Comparison of ENCODE assay signal across 8 mouse cellular contexts in the genomic region with DNA sequence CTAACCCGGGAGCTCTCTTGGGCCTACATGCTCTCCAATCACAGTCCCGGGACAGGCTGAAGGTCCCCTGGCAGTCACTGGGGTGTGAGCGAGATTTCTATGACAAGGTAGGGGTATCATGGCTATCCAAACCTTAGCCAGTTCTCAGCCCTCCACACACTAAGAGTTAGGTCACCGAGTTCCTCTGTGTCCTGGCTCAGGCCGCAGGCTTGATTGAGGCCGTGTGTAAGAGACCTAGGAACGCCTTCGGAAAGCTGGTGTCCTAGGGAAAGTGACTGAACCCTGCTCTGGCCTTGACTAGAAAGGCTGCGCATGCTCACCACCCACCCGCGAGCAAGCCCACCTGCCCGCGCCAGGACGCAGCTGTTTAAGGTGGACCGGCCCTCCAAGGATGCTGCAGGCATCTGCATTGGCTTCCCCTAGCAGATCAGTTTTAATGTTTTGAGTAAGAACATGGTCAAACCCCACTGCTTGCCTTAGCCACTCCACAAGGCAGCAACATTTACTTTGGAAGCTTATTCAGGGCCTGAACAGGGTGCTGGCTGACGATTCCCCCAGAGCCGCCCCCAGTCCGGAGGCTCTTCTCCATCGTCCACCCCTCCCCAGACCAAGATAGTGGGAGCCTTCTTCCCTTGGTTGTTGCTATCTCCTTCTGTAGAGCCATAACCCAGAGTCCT. TPM values are rescaled to one million over a fixed set of nuclear protein-coding genes. Genes with fewer than 3 reads are reported as not detected.
DNase-seq lines count a peak whose midpoint lies in the region; ATAC-seq and TF ChIP-seq lines count a peak whose summit lies in the region.

No protein-coding gene starts in this region.

- peaks cover 25 to 46% of the 10 kb centered on the region in 2 experiments for H3K36me3 ChIP-seq in CH12.LX (replicated peaks in 1 of 2; ENCODE audit: control insufficient read depth in 1 of 2, insufficient read depth in 1 of 2, low read length in 1 of 2)
- H3K36me3 ChIP-seq in heart, embryonic 16.5 days (ENCODE audit: control insufficient read depth, insufficient read depth), result peaks cover 13% of the 10 kb centered on the region
- peaks cover 16% of the 10 kb centered on the region for H3K36me3 ChIP-seq in liver, postnatal 0 days (replicated peaks; ENCODE audit: insufficient read depth, low read length)
- H3K36me3 ChIP-seq in neural tube, embryonic 13.5 days, result peaks cover 27% of the 10 kb centered on the region

- in situ Hi-C loops in CH12.LX (cut with MboI; ENCODE audit: low pct_ligation_motif_present, low pct_unique_long_range_greater_than_20kb, low sequenced_read_pairs), result no loop called here

- TF ChIP-seq CTCF in CH12.LX (conservative IDR thresholded peaks at IDR 0.05 in 1 of 2, IDR thresholded peaks at IDR 0.05 in 1 of 2; ENCODE audit: low read depth in 2 of 2, low read length in 2 of 2), result no peak
- no peak for TF ChIP-seq CTCF in bone marrow, adult 2 months (IDR thresholded peaks at IDR 0.05; ENCODE audit: control insufficient read depth, insufficient read depth, low read length)
- no peak for TF ChIP-seq CTCF in embryonic fibroblast, embryonic 13.5 days (IDR thresholded peaks at IDR 0.05; ENCODE audit: borderline replicate concordance, insufficient read depth, low read length)
- TF ChIP-seq CTCF in liver, postnatal 0 days (IDR thresholded peaks at IDR 0.05; ENCODE audit: low read depth), result no peak

- peaks cover 16 to 52% of the 10 kb centered on the region in 2 experiments for H3K4me1 ChIP-seq in CH12.LX (ENCODE audit: control insufficient read depth in 1 of 2, insufficient read depth in 2 of 2)
- H3K4me1 ChIP-seq in bone marrow, adult 2 months (ENCODE audit: control insufficient read depth, insufficient read depth, low read length), result no peaks in the 10 kb centered on the region; the same call in 1 of the 2 replicates
- H3K4me1 ChIP-seq in embryonic fibroblast, embryonic 13.5 days (ENCODE audit: control insufficient read depth, insufficient read depth, low read length), result peaks cover 6% of the 10 kb centered on the region; the same call in 1 of the 2 replicates
- peaks cover 38% of the 10 kb centered on the region for H3K4me1 ChIP-seq in heart, embryonic 16.5 days (ENCODE audit: control insufficient read depth, insufficient read depth, low read length)
- peaks cover 6% of the 10 kb centered on the region for H3K4me1 ChIP-seq in liver, postnatal 0 days (ENCODE audit: insufficient read depth)
- peaks cover 46% of the 10 kb centered on the region for H3K4me1 ChIP-seq in neural tube, embryonic 13.5 days (replicated peaks)

- no peaks in the 10 kb centered on the region for H3K79me2 ChIP-seq in CH12.LX (replicated peaks; ENCODE audit: control insufficient read depth, extremely low read depth, insufficient read depth, poor library complexity, severe bottlenecking)

- TF ChIP-seq EP300 in CH12.LX (IDR thresholded peaks at IDR 0.05; ENCODE audit: low read length), result no peak; the same call in 1 of the 2 replicates
- no peak for TF ChIP-seq EP300 in liver, postnatal 0 days (IDR thresholded peaks at IDR 0.05; ENCODE audit: low read depth)

- dilution Hi-C loops in CH12.LX (cut with MboI; ENCODE audit: extremely low pct_ligation_motif_present, extremely low pct_unique_long_range_greater_than_20kb, low sequenced_read_pairs), result no loop called here

- H3K4me2 ChIP-seq in CH12.LX (ENCODE audit: insufficient read depth, low read depth, poor library complexity, severe bottlenecking), result peak overlapping the region; percentile 45
- H3K4me2 ChIP-seq in heart, embryonic 16.5 days (ENCODE audit: low read depth, low read length), result peak overlapping the region; percentile 82
- H3K4me2 ChIP-seq in liver, postnatal 0 days (ENCODE audit: low read depth, low read length), result peak overlapping the region; percentile 74
- H3K4me2 ChIP-seq in neural tube, embryonic 13.5 days, result peak overlapping the region; percentile 93

- H3K27ac ChIP-seq in CH12.LX (ENCODE audit: insufficient read depth, low read depth), result no peak overlapping the region
- no peak overlapping the region; the same call in 1 of the 2 replicates for H3K27ac ChIP-seq in bone marrow, adult 2 months (ENCODE audit: control insufficient read depth, insufficient read depth, low read depth, low read length, poor library complexity)
- H3K27ac ChIP-seq in embryonic fibroblast, embryonic 13.5 days (ENCODE audit: insufficient read depth, low read length), result peak overlapping the region; percentile 83
- peak overlapping the region; percentile 96 for H3K27ac ChIP-seq in heart, embryonic 16.5 days (ENCODE audit: low read length)
- peak overlapping the region; percentile 69 for H3K27ac ChIP-seq in liver, postnatal 0 days (ENCODE audit: low read depth)
- peak overlapping the region; percentile 96 for H3K27ac ChIP-seq in neural tube, embryonic 13.5 days (replicated peaks)

- TF ChIP-seq POLR2A in CH12.LX (IDR thresholded peaks at IDR 0.05; ENCODE audit: low read depth, low read length), result peak; percentile 37; the same call in 1 of the 2 replicates
- TF ChIP-seq POLR2A in bone marrow, adult 2 months (IDR thresholded peaks at IDR 0.05; ENCODE audit: borderline replicate concordance, control insufficient read depth, low read depth, low read length), result no peak
- TF ChIP-seq POLR2A in embryonic fibroblast, embryonic 13.5 days (IDR thresholded peaks at IDR 0.05; ENCODE audit: low read depth, low read length), result peak; percentile 45

- peak overlapping the region; percentile 61 to 79 (median 62) for H3K4me3 ChIP-seq in CH12.LX (replicated peaks in 1 of 3; ENCODE audit: low read depth in 2 of 3, low read length in 2 of 3, poor library complexity in 1 of 3)
- peak overlapping the region; percentile 66 for H3K4me3 ChIP-seq in bone marrow, adult 2 months (replicated peaks; ENCODE audit: control insufficient read depth, low read depth, low read length)
- peak overlapping the region; percentile 68 for H3K4me3 ChIP-seq in embryonic fibroblast, embryonic 13.5 days (ENCODE audit: insufficient read depth, low read length)
- peak overlapping the region; percentile 94 for H3K4me3 ChIP-seq in heart, embryonic 16.5 days (ENCODE audit: low read length)
- H3K4me3 ChIP-seq in liver, postnatal 0 days (ENCODE audit: low read depth, low read length), result peak overlapping the region; percentile 66
- peak overlapping the region; percentile 88 for H3K4me3 ChIP-seq in neural tube, embryonic 13.5 days

- peak overlapping the region; percentile 84 for H3K9ac ChIP-seq in CH12.LX (ENCODE audit: insufficient read depth, low read depth)
- H3K9ac ChIP-seq in heart, embryonic 16.5 days (ENCODE audit: low read length), result peak overlapping the region; percentile 95
- H3K9ac ChIP-seq in liver, postnatal 0 days (replicated peaks), result peak overlapping the region; percentile 72
- peak overlapping the region; percentile 90 for H3K9ac ChIP-seq in neural tube, embryonic 13.5 days

- TF ChIP-seq RAD21 in CH12.LX (IDR thresholded peaks at IDR 0.05; ENCODE audit: low read depth, low read length), result no peak

- 13% methylated on average over 19 of the region's 19 CpGs for WGBS in bone marrow, adult 2 months
- WGBS in heart, embryonic 16.5 days, result 3% methylated on average over 19 of the region's 19 CpGs
- 9% methylated on average over 19 of the region's 19 CpGs for WGBS in liver, postnatal 0 days (ENCODE audit: insufficient replicate concordance)
- 5% methylated on average over 19 of the region's 19 CpGs for WGBS in neural tube, embryonic 13.5 days

- H3K9me3 ChIP-seq in CH12.LX (replicated peaks; ENCODE audit: low read length), result no peaks in the 10 kb centered on the region
- no peaks in the 10 kb centered on the region for H3K9me3 ChIP-seq in heart, embryonic 16.5 days (replicated peaks; ENCODE audit: control insufficient read depth, low read length)
- H3K9me3 ChIP-seq in liver, postnatal 0 days (ENCODE audit: low read length), result no peaks in the 10 kb centered on the region
- no peaks in the 10 kb centered on the region for H3K9me3 ChIP-seq in neural tube, embryonic 13.5 days

- peak; percentile 63 for ATAC-seq in heart, embryonic 16.5 days (replicated peaks; ENCODE audit: extremely low read depth, insufficient read depth, low FRiP score)
- ATAC-seq in liver, postnatal 0 days, result peak; percentile 46
- peak; percentile 89 for ATAC-seq in neural tube, embryonic 13.5 days (ENCODE audit: low read depth)

- no peaks in the 10 kb centered on the region for H3K27me3 ChIP-seq in CH12.LX (replicated peaks)
- no peaks in the 10 kb centered on the region for H3K27me3 ChIP-seq in heart, embryonic 16.5 days (ENCODE audit: control insufficient read depth, insufficient read depth, low read length)
- H3K27me3 ChIP-seq in liver, postnatal 0 days (ENCODE audit: insufficient read depth, low read length), result no peaks in the 10 kb centered on the region
- no peaks in the 10 kb centered on the region for H3K27me3 ChIP-seq in neural tube, embryonic 13.5 days

- DNase-seq in CH12.LX (ENCODE audit: extremely low read depth), result no peak
- peak; percentile 84 for DNase-seq in kidney, postnatal 14 days
- no peak for DNase-seq in liver, postnatal 0 days
- peak; percentile 69 for DNase-seq in thymus, postnatal 25 days

RNA-seq across cellular contexts. Expression of a gene that starts 0.6 kb away (rescaled TPM):
- 10.3 and 12.1 TPM in 2 replicates for total RNA-seq in CH12.LX (2012; rRNA removed)
- 3.2 and 3.6 TPM in 2 replicates for total RNA-seq in CH12.LX (2014; rRNA removed)
- polyA plus RNA-seq in CH12.LX (2012; ENCODE audit: insufficient read length, low read depth), result 9.5 and 15.2 TPM in 2 replicates
- polyA plus RNA-seq in bone marrow, adult 2 months (2011; ENCODE audit: insufficient read depth, insufficient read length, low replicate concordance, missing spikeins), result 3.6 and 11.7 TPM in 2 replicates
- 28.7 and 29.5 TPM in 2 replicates for polyA plus RNA-seq in embryonic fibroblast, embryonic 13.5 days (2011; ENCODE audit: insufficient read length, low read depth, missing spikeins)
- polyA plus RNA-seq in heart, embryonic 16.5 days (2015; fragmentation: Nextera tagmentation; extraction: Ambion mirVana), result 16.3 and 22.7 TPM in 2 replicates
- polyA plus RNA-seq in liver, postnatal 0 days (2015; fragmentation: Nextera tagmentation; extraction: Ambion mirVana), result 1.3 and 1.6 TPM in 2 replicates
- 15.3 and 17.0 TPM in 2 replicates for polyA plus RNA-seq in neural tube, embryonic 13.5 days (2015; fragmentation: Nextera tagmentation; extraction: Ambion mirVana)

RNA-seq across cellular contexts. Expression of a gene that starts 13.0 kb away (rescaled TPM):
- total RNA-seq in CH12.LX (2012; rRNA removed) (155 and 208 TPM in 2 replicates), CH12.LX (2014; rRNA removed) (196 and 199 TPM in 2 replicates)
- polyA plus RNA-seq in CH12.LX (2012; ENCODE audit: insufficient read length, low read depth), result 216 and 252 TPM in 2 replicates
- polyA plus RNA-seq in bone marrow, adult 2 months (2011; ENCODE audit: insufficient read depth, insufficient read length, low replicate concordance, missing spikeins), result 62.6 and 104 TPM in 2 replicates
- 43.3 and 58.9 TPM in 2 replicates for polyA plus RNA-seq in embryonic fibroblast, embryonic 13.5 days (2011; ENCODE audit: insufficient read length, low read depth, missing spikeins)
- polyA plus RNA-seq in heart, embryonic 16.5 days (2015; fragmentation: Nextera tagmentation; extraction: Ambion mirVana), result 65.9 and 69.9 TPM in 2 replicates
- 22.9 and 23.3 TPM in 2 replicates for polyA plus RNA-seq in liver, postnatal 0 days (2015; fragmentation: Nextera tagmentation; extraction: Ambion mirVana)
- polyA plus RNA-seq in neural tube, embryonic 13.5 days (2015; fragmentation: Nextera tagmentation; extraction: Ambion mirVana), result 89.1 and 92.0 TPM in 2 replicates

RNA-seq across cellular contexts. Expression of a gene that starts 13.0 kb away (rescaled TPM):
- 605 and 763 TPM in 2 replicates for total RNA-seq in CH12.LX (2012; rRNA removed)
- total RNA-seq in CH12.LX (2014; rRNA removed), result 1,124 and 1,127 TPM in 2 replicates
- 1,263 and 1,327 TPM in 2 replicates for polyA plus RNA-seq in CH12.LX (2012; ENCODE audit: insufficient read length, low read depth)
- polyA plus RNA-seq in bone marrow, adult 2 months (2011; ENCODE audit: insufficient read depth, insufficient read length, low replicate concordance, missing spikeins), result 90.1 and 125 TPM in 2 replicates
- polyA plus RNA-seq in embryonic fibroblast, embryonic 13.5 days (2011; ENCODE audit: insufficient read length, low read depth, missing spikeins), result 296 and 323 TPM in 2 replicates
- polyA plus RNA-seq in heart, embryonic 16.5 days (2015; fragmentation: Nextera tagmentation; extraction: Ambion mirVana), result 295 and 343 TPM in 2 replicates
- 156 and 160 TPM in 2 replicates for polyA plus RNA-seq in liver, postnatal 0 days (2015; fragmentation: Nextera tagmentation; extraction: Ambion mirVana)
- polyA plus RNA-seq in neural tube, embryonic 13.5 days (2015; fragmentation: Nextera tagmentation; extraction: Ambion mirVana), result 432 and 457 TPM in 2 replicates

RNA-seq across cellular contexts. Expression of a gene that starts 17.8 kb away (rescaled TPM):
- total RNA-seq in CH12.LX (2012; rRNA removed) (0.30 and 0.50 TPM in 2 replicates), CH12.LX (2014; rRNA removed) (not detected in 2 replicates)
- 0.30 TPM in 1 of 2 replicates, not detected in the other for polyA plus RNA-seq in CH12.LX (2012; ENCODE audit: insufficient read length, low read depth)
- not detected in 2 replicates for polyA plus RNA-seq in bone marrow, adult 2 months (2011; ENCODE audit: insufficient read depth, insufficient read length, low replicate concordance, missing spikeins)
- polyA plus RNA-seq in embryonic fibroblast, embryonic 13.5 days (2011; ENCODE audit: insufficient read length, low read depth, missing spikeins), result not detected in 2 replicates
- 0.17 TPM in 1 of 2 replicates, not detected in the other for polyA plus RNA-seq in heart, embryonic 16.5 days (2015; fragmentation: Nextera tagmentation; extraction: Ambion mirVana)
- not detected in 2 replicates for polyA plus RNA-seq in liver, postnatal 0 days (2015; fragmentation: Nextera tagmentation; extraction: Ambion mirVana)
- not detected in 2 replicates for polyA plus RNA-seq in neural tube, embryonic 13.5 days (2015; fragmentation: Nextera tagmentation; extraction: Ambion mirVana)

RNA-seq across cellular contexts. Expression of a gene that starts 22.6 kb away (rescaled TPM):
- total RNA-seq in CH12.LX (2012; rRNA removed), result 0.25 TPM in 1 of 2 replicates, not detected in the other
- not detected in 2 replicates for total RNA-seq in CH12.LX (2014; rRNA removed)
- 25.0 TPM in 2 replicates for polyA plus RNA-seq in CH12.LX (2012; ENCODE audit: insufficient read length, low read depth)
- polyA plus RNA-seq in bone marrow, adult 2 months (2011; ENCODE audit: insufficient read depth, insufficient read length, low replicate concordance, missing spikeins), result not detected in 2 replicates
- polyA plus RNA-seq in embryonic fibroblast, embryonic 13.5 days (2011; ENCODE audit: insufficient read length, low read depth, missing spikeins), result not detected in 2 replicates
- 3.2 TPM in 1 of 2 replicates, not detected in the other for polyA plus RNA-seq in heart, embryonic 16.5 days (2015; fragmentation: Nextera tagmentation; extraction: Ambion mirVana)
- polyA plus RNA-seq in liver, postnatal 0 days (2015; fragmentation: Nextera tagmentation; extraction: Ambion mirVana), result 1.1 TPM in 1 of 2 replicates, not detected in the other
- polyA plus RNA-seq in neural tube, embryonic 13.5 days (2015; fragmentation: Nextera tagmentation; extraction: Ambion mirVana), result 1.2 and 4.8 TPM in 2 replicates

Comparison
In these comparisons a context has a peak if more than half of its experiments do, and no peak if none do; other contexts are left out.
1. DNase-seq: peak in kidney, postnatal 14 days (single experiment) and thymus, postnatal 25 days (single experiment); none in CH12.LX (single experiment) and liver, postnatal 0 days (single experiment).
2. H3K27ac ChIP-seq: peak in embryonic fibroblast, embryonic 13.5 days (single experiment), heart, embryonic 16.5 days (single experiment), liver, postnatal 0 days (single experiment) and neural tube, embryonic 13.5 days (single experiment); none in CH12.LX (single experiment) and bone marrow, adult 2 months (single experiment).
3. Peak in every context shown above with its lines, with median percentiles within 50 percentile points of each other: H3K4me2 ChIP-seq, H3K4me3 ChIP-seq, H3K9ac ChIP-seq and ATAC-seq.